Mouse (Mus musculus) kidney, adult 2 months (tissue): Measurements from ENCODE around the gene Appl2.

ENCODE experiments used
- CTCF ChIP-seq: fragments of 200-500 bp; conservative IDR thresholded peaks from 2 replicates; pipeline ENCODE4 v1.5.1; 2011; ENCODE audit warnings: low read depth, mild to moderate bottlenecking, control low read depth, low read length, moderate library complexity, mixed read lengths; ENCODE audit not compliant: insufficient read depth, insufficient read length
- POLR2A ChIP-seq: fragments of 200-500 bp; IDR thresholded peaks from one replicate; pipeline ENCODE4 v1.6.1; 2011; ENCODE audit warnings: low read depth, low read length, control low read depth

DNA sequence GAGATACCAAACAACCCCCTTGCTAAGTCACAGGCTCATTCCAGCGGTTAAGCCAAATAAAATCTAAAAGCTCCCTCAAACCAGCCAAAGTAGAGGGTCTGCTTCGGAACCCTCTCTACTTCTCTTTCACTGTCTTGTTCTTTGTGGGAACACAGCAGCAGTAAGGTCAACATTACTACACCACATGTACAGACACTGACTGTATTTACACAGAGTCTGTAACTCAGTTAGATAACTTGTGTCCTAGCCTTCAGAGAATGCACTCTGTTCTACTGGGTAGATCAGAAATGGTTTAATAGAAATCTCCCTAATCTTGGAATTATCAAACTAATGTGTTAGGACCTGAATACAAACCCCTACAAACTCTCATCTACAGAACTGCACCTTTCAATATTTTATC is 12.3 kb downstream of the Appl2 start:
- TF ChIP-seq CTCF (no peak), POLR2A (no peak)
